Comparison of ENCODE assay signal across 9 mouse cellular contexts in genomic region chr1:97688756-97689155, GRCm38 (mm10). TPM values are rescaled to one million over a fixed set of nuclear protein-coding genes. Genes with fewer than 3 reads are reported as not detected.
A peak's percentile ranks its signal among the peaks of the same experiment; 100 is the strongest.
DNase-seq lines count a peak whose midpoint lies in the region; ATAC-seq and TF ChIP-seq lines count a peak whose summit lies in the region.
"Had no signal": no experiment of that assay in that cellular context is flagged by ENCODE, and none has a peak within 500 bp of the region (broad histone marks: within the 10 kb centered on the region; RNA-seq: fewer than 3 reads in every experiment).

No protein-coding gene starts in this region.

- TF ChIP-seq CTCF in MEL (IDR thresholded peaks at IDR 0.05 in 2 of 3, conservative IDR thresholded peaks at IDR 0.05 in 1 of 3; ENCODE audit: control insufficient read depth in 1 of 3, insufficient read depth in 1 of 3, low read depth in 2 of 3, low read length in 3 of 3, poor library complexity in 1 of 3, severe bottlenecking in 1 of 3): peak; percentile 84 to 97 (median 96)
- TF ChIP-seq CTCF in cortical plate, adult 2 months (IDR thresholded peaks at IDR 0.05; ENCODE audit: extremely low read depth, insufficient read depth, low read length): peak; percentile 75
- peak; percentile 81 for TF ChIP-seq CTCF in stomach, postnatal 0 days (IDR thresholded peaks at IDR 0.05; ENCODE audit: low read depth)

- peaks cover 0 to 8% of the 10 kb centered on the region in 2 experiments; a peak in 2 of 4 replicates for H3K36me3 ChIP-seq in MEL (ENCODE audit: control insufficient read depth in 1 of 2, insufficient read depth in 2 of 2, low read length in 2 of 2)
- H3K36me3 ChIP-seq in stomach, postnatal 0 days (ENCODE audit: control insufficient read depth, insufficient read depth, low read length): no peaks in the 10 kb centered on the region

- no peaks in the 10 kb centered on the region for H3K27me3 ChIP-seq in MEL (ENCODE audit: control insufficient read depth in 1 of 2, insufficient read depth in 2 of 2, low read length in 2 of 2)
- H3K27me3 ChIP-seq in stomach, postnatal 0 days (ENCODE audit: control insufficient read depth, insufficient read depth, low read length): no peaks in the 10 kb centered on the region

- no peak overlapping the region for H3K27ac ChIP-seq in MEL (ENCODE audit: control insufficient read depth, low read depth, low read length)
- H3K27ac ChIP-seq in cortical plate, adult 2 months (ENCODE audit: insufficient read depth, low read length): no peak overlapping the region
- no peak overlapping the region for H3K27ac ChIP-seq in stomach, postnatal 0 days (replicated peaks)
- H3K27ac ChIP-seq: macrophage had no signal

- H3K79me2 ChIP-seq in MEL (ENCODE audit: control insufficient read depth, insufficient read depth, low read length, poor library complexity): no peaks in the 10 kb centered on the region

- no peak for TF ChIP-seq EP300 in MEL (IDR thresholded peaks at IDR 0.05; ENCODE audit: low read depth in 1 of 2, low read length in 2 of 2)
- TF ChIP-seq EP300 in stomach, postnatal 0 days (optimal IDR thresholded peaks at IDR 0.05): no peak

- intact Hi-C loops in heart, postnatal 14 days (cut with DNase I): loop anchor here (5.0 kb wide), 1 partner anchor 651 kb away; no protein-coding TSS in a partner anchor

- H3K4me3 ChIP-seq in MEL (ENCODE audit: control insufficient read depth in 1 of 2, insufficient read depth in 1 of 2, low read depth in 2 of 2, low read length in 2 of 2): no peak overlapping the region
- H3K4me3 ChIP-seq in cortical plate, adult 2 months (ENCODE audit: insufficient read depth, low read length): no peak overlapping the region
- H3K4me3 ChIP-seq in stomach, postnatal 0 days (ENCODE audit: low read depth, low read length): no peak overlapping the region

- H3K9me3 ChIP-seq in MEL (replicated peaks; ENCODE audit: insufficient read depth, low read length): no peaks in the 10 kb centered on the region
- H3K9me3 ChIP-seq in stomach, postnatal 0 days (ENCODE audit: control insufficient read depth, low read length): no peaks in the 10 kb centered on the region

- 12% methylated on average over 3 of the region's 3 CpGs for WGBS in stomach, postnatal 0 days

- TF ChIP-seq RAD21 in MEL (IDR thresholded peaks at IDR 0.05; ENCODE audit: low read depth, low read length): peak; percentile 95

- no peak overlapping the region for H3K4me2 ChIP-seq in stomach, postnatal 0 days (replicated peaks; ENCODE audit: low read depth)

- TF ChIP-seq POLR2A in MEL (IDR thresholded peaks at IDR 0.05; ENCODE audit: control insufficient read depth in 1 of 2, insufficient read depth in 1 of 2, low read depth in 1 of 2, low read length in 2 of 2, poor library complexity in 1 of 2): no peak
- no peak for TF ChIP-seq POLR2A in cortical plate, adult 2 months (IDR thresholded peaks at IDR 0.05; ENCODE audit: extremely low read depth, insufficient read depth, low read length)

- DNase-seq in frontal cortex, postnatal 36 days (ENCODE audit: low spot score in 2 of 2): peak; percentile 13 to 50
- DNase-seq in frontal cortex, postnatal 10 days (ENCODE audit: low spot score in 2 of 2): no peak
- peak; percentile 82 for DNase-seq in MEL (ENCODE audit: low read depth, low spot score)
- peak; percentile 32 to 48 for DNase-seq in heart, postnatal 14 days
- peak; percentile 13 to 18 for DNase-seq in layer of hippocampus, adult 8-10 months (ENCODE audit: low spot score in 2 of 2)
- DNase-seq in mesoderm, embryonic 11.5 days (ENCODE audit: low read depth, low spot score): peak; percentile 63
- peak; percentile 21 for DNase-seq in stomach, postnatal 0 days (ENCODE audit: low spot score)

- H3K4me1 ChIP-seq in MEL (ENCODE audit: control insufficient read depth in 1 of 2, insufficient read depth in 2 of 2, low read length in 2 of 2): peaks cover 6 to 7% of the 10 kb centered on the region in 2 experiments
- H3K4me1 ChIP-seq in cortical plate, adult 2 months (ENCODE audit: control insufficient read depth, insufficient read depth, low read length): no peaks in the 10 kb centered on the region
- H3K4me1 ChIP-seq in stomach, postnatal 0 days (replicated peaks; ENCODE audit: control insufficient read depth, insufficient read depth): no peaks in the 10 kb centered on the region

- no peak overlapping the region for H3K9ac ChIP-seq in MEL (ENCODE audit: control insufficient read depth, low read depth, low read length, poor library complexity, severe bottlenecking)
- no peak overlapping the region for H3K9ac ChIP-seq in stomach, postnatal 0 days (ENCODE audit: low read length)

- ATAC-seq in stomach, postnatal 0 days (ENCODE audit: low FRiP score, low TSS enrichment): peak; percentile 47; the same call in 1 of the 2 replicates

TF ChIP-seq in MEL, 35 proteins besides CTCF, POLR2A, EP300 and RAD21:
- TF ChIP-seq SMC3 (IDR thresholded peaks at IDR 0.05; ENCODE audit: low read depth, low read length) (peak; percentile 99), POLR2AphosphoS2 (IDR thresholded peaks at IDR 0.05; ENCODE audit: low read length) (no peak), ZNF384 (IDR thresholded peaks at IDR 0.05; ENCODE audit: low read depth, low read length) (no peak), ETS1 (IDR thresholded peaks at IDR 0.05; ENCODE audit: low read depth, low read length) (no peak), CHD1 (IDR thresholded peaks at IDR 0.05; ENCODE audit: low read depth, low read length) (no peak), USF2 (IDR thresholded peaks at IDR 0.05; ENCODE audit: borderline replicate concordance in 1 of 2, insufficient read depth in 1 of 2, low read depth in 1 of 2, low read length in 2 of 2) (no peak), SIN3A (IDR thresholded peaks at IDR 0.05; ENCODE audit: low read length) (no peak), CHD2 (IDR thresholded peaks at IDR 0.05; ENCODE audit: low read length) (no peak), JUND (IDR thresholded peaks at IDR 0.05; ENCODE audit: low read depth, low read length) (no peak), TAL1 (IDR thresholded peaks at IDR 0.05; ENCODE audit: low read length) (no peak), ELF1 (IDR thresholded peaks at IDR 0.05; ENCODE audit: low read depth, low read length) (no peak), ZMIZ1 (IDR thresholded peaks at IDR 0.05; ENCODE audit: low read depth, low read length) (no peak), TBP (IDR thresholded peaks at IDR 0.05; ENCODE audit: low read depth, low read length) (0 out of 2 replicates have a peak, but pooled peaks have one; percentile 38), KAT2A (conservative IDR thresholded peaks at IDR 0.05; ENCODE audit: low read depth, low read length) (no peak), ZC3H11A (IDR thresholded peaks at IDR 0.05; ENCODE audit: low read depth, low read length) (peak; percentile 98)

RNA-seq across cellular contexts. Expression of gene D1Ertd622e, which starts 26.9 kb away (rescaled TPM):
- 19.0 and 26.8 TPM in 2 replicates for total RNA-seq in MEL (2012; rRNA removed)
- 10 to 100 TPM; 46.5 to 53.9 TPM for polyA plus RNA-seq in MEL (2012; ENCODE audit: insufficient read depth in 1 of 2, insufficient read length in 2 of 2, low read depth in 1 of 2, low replicate concordance in 2 of 2, missing spikeins in 1 of 2)
- polyA plus RNA-seq in cortical plate, adult 2 months (2012; rRNA removed): 68.8 and 71.2 TPM in 2 replicates
- 1 to 10 TPM; 5.2 to 7.2 TPM for total RNA-seq in heart, postnatal 14 days (2021)
- 10 to 100 TPM; 55.2 to 56.6 (median 55.9) TPM for total RNA-seq in layer of hippocampus, adult 8-10 months (2022)
- polyA plus RNA-seq in stomach, postnatal 0 days (2015; fragmentation: Nextera tagmentation; extraction: Ambion mirVana): 15.7 and 16.2 TPM in 2 replicates

Comparison
In these comparisons a context has a peak if more than half of its experiments do, and no peak if none do; other contexts are left out.
1. DNase-seq: peak in frontal cortex, postnatal 36 days (2 of 2), MEL (single experiment), heart, postnatal 14 days (2 of 2), layer of hippocampus, adult 8-10 months (2 of 2), mesoderm, embryonic 11.5 days (single experiment) and stomach, postnatal 0 days (single experiment); none in frontal cortex, postnatal 10 days (0 of 2).
2. Peak in every context shown above with its lines, with median percentiles within 50 percentile points of each other: CTCF ChIP-seq.